Mouse (Mus musculus) brain, embryonic 14.5 days (tissue): ENCODE data around the gene Nhsl1.

ENCODE experiments used
- CTCF ChIP-seq: fragments of 200-500 bp; IDR thresholded peaks from 2 replicates; pipeline ENCODE4 v1.5.1; 2012; ENCODE audit warnings: inconsistent platforms, mild to moderate bottlenecking, moderate library complexity, borderline replicate concordance; ENCODE audit not compliant: insufficient read depth, insufficient read length; ENCODE audit errors: extremely low read depth
- POLR2A ChIP-seq: fragments of 200-500 bp; IDR thresholded peaks from 2 replicates; pipeline ENCODE4 v1.6.1; 2012; ENCODE audit warnings: mild to moderate bottlenecking, inconsistent platforms, borderline replicate concordance; ENCODE audit not compliant: poor library complexity, insufficient read depth, insufficient read length, severe bottlenecking; ENCODE audit errors: extremely low read depth

DNA sequence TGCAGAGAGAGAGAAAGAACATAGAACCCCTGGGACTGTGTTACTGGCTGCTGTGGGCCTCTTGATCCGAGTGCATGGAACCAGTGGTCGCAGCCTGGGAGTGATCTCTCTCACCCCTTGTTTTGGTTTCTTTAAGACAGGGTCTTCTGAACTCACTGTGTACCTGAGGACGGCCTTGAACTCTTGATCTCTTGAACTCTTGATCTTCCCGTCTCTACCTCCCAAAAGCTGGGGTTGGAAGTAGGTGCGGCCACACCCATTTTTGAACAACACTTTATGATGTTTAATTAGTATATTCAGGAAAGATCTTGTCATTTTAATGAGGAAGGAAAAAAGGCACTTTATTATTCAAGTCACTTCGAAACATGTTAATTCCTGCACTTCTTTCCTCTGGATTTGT is 37.7 kb downstream of the Nhsl1 start:
- TF ChIP-seq CTCF (no peak), POLR2A (no peak)
